Mouse (Mus musculus): ENCODE results near the gene BC005537. TPM values are rescaled to one million over a fixed set of nuclear protein-coding genes. Genes with fewer than 3 reads are reported as not detected.

The BC005537 gene
- polyA plus RNA-seq, 1 experiment = 115 TPM

- no peak for TF ChIP-seq CTCF (IDR thresholded peaks at IDR 0.05; ENCODE audit: borderline replicate concordance, extremely low read depth, insufficient read depth, insufficient read length)
- TF ChIP-seq POLR2A (IDR thresholded peaks at IDR 0.05; ENCODE audit: borderline replicate concordance, extremely low read depth, insufficient read depth, insufficient read length, poor library complexity, severe bottlenecking) = no peak
- DNase-seq (ENCODE audit: low read depth) = no peak
Observed at GRCm38 (mm10) chr13:24778026-24778425, 23.4 kb upstream of the BC005537 start.

GRCm38 (mm10) chr13:24778706-24779380 is 22.6 kb upstream of the BC005537 start:
- no peak for DNase-seq (ENCODE audit: low read depth)
- TF ChIP-seq CTCF (IDR thresholded peaks at IDR 0.05; ENCODE audit: borderline replicate concordance, extremely low read depth, insufficient read depth, insufficient read length) = no peak
- no peak for TF ChIP-seq POLR2A (IDR thresholded peaks at IDR 0.05; ENCODE audit: borderline replicate concordance, extremely low read depth, insufficient read depth, insufficient read length, poor library complexity, severe bottlenecking)

GRCm38 (mm10) chr13:24781916-24782315 is 19.5 kb upstream of the BC005537 start:
- DNase-seq (ENCODE audit: low read depth) = peak; percentile 47
- TF ChIP-seq POLR2A (IDR thresholded peaks at IDR 0.05; ENCODE audit: borderline replicate concordance, extremely low read depth, insufficient read depth, insufficient read length, poor library complexity, severe bottlenecking) = no peak
- TF ChIP-seq CTCF (IDR thresholded peaks at IDR 0.05; ENCODE audit: borderline replicate concordance, extremely low read depth, insufficient read depth, insufficient read length) = no peak

- TF ChIP-seq POLR2A (IDR thresholded peaks at IDR 0.05; ENCODE audit: borderline replicate concordance, extremely low read depth, insufficient read depth, insufficient read length, poor library complexity, severe bottlenecking) (no peak), CTCF (IDR thresholded peaks at IDR 0.05; ENCODE audit: borderline replicate concordance, extremely low read depth, insufficient read depth, insufficient read length) (no peak)
- peak; percentile 51 for DNase-seq (ENCODE audit: low read depth)
Observed at GRCm38 (mm10) chr13:24786014-24786490, 15.4 kb upstream of the BC005537 start.

GRCm38 (mm10) chr13:24787477-24787876 is 14.0 kb upstream of the BC005537 start:
- DNase-seq (ENCODE audit: low read depth) = no peak
- no peak for TF ChIP-seq POLR2A (IDR thresholded peaks at IDR 0.05; ENCODE audit: borderline replicate concordance, extremely low read depth, insufficient read depth, insufficient read length, poor library complexity, severe bottlenecking)
- no peak for TF ChIP-seq CTCF (IDR thresholded peaks at IDR 0.05; ENCODE audit: borderline replicate concordance, extremely low read depth, insufficient read depth, insufficient read length)

- DNase-seq (ENCODE audit: low read depth) = no peak
- no peak for TF ChIP-seq POLR2A (IDR thresholded peaks at IDR 0.05; ENCODE audit: borderline replicate concordance, extremely low read depth, insufficient read depth, insufficient read length, poor library complexity, severe bottlenecking)
- TF ChIP-seq CTCF (IDR thresholded peaks at IDR 0.05; ENCODE audit: borderline replicate concordance, extremely low read depth, insufficient read depth, insufficient read length) = no peak
Observed at GRCm38 (mm10) chr13:24791349-24791748, 10.1 kb upstream of the BC005537 start.

GRCm38 (mm10) chr13:24792411-24793045 is 8.9 kb upstream of the BC005537 start:
- no peak for TF ChIP-seq CTCF (IDR thresholded peaks at IDR 0.05; ENCODE audit: borderline replicate concordance, extremely low read depth, insufficient read depth, insufficient read length)
- TF ChIP-seq POLR2A (IDR thresholded peaks at IDR 0.05; ENCODE audit: borderline replicate concordance, extremely low read depth, insufficient read depth, insufficient read length, poor library complexity, severe bottlenecking) = no peak
- DNase-seq (ENCODE audit: low read depth) = no peak

- no peak for DNase-seq (ENCODE audit: low read depth)
- TF ChIP-seq POLR2A (IDR thresholded peaks at IDR 0.05; ENCODE audit: borderline replicate concordance, extremely low read depth, insufficient read depth, insufficient read length, poor library complexity, severe bottlenecking) = no peak
- TF ChIP-seq CTCF (IDR thresholded peaks at IDR 0.05; ENCODE audit: borderline replicate concordance, extremely low read depth, insufficient read depth, insufficient read length) = no peak
Observed at GRCm38 (mm10) chr13:24798686-24799085, 2.8 kb upstream of the BC005537 start.

- no peak for TF ChIP-seq CTCF (IDR thresholded peaks at IDR 0.05; ENCODE audit: borderline replicate concordance, extremely low read depth, insufficient read depth, insufficient read length)
- TF ChIP-seq POLR2A (IDR thresholded peaks at IDR 0.05; ENCODE audit: borderline replicate concordance, extremely low read depth, insufficient read depth, insufficient read length, poor library complexity, severe bottlenecking) = no peak
- no peak for DNase-seq (ENCODE audit: low read depth)
Observed at GRCm38 (mm10) chr13:24799378-24799777, 2.1 kb upstream of the BC005537 start.

- DNase-seq (ENCODE audit: low read depth) = peak; percentile 66
Observed at GRCm38 (mm10) chr13:24799925-24800673, 1.4 kb upstream of the BC005537 start.

GRCm38 (mm10) chr13:24800674-24801307 is 666 bp upstream of the BC005537 start:
- TF ChIP-seq POLR2A (IDR thresholded peaks at IDR 0.05; ENCODE audit: borderline replicate concordance, extremely low read depth, insufficient read depth, insufficient read length, poor library complexity, severe bottlenecking) (peak; percentile 94), CTCF (IDR thresholded peaks at IDR 0.05; ENCODE audit: borderline replicate concordance, extremely low read depth, insufficient read depth, insufficient read length) (no peak)
- DNase-seq (ENCODE audit: low read depth) = peak; percentile 99

More at GRCm38 (mm10) chr13:24799925-24800673, 1.4 kb upstream of the BC005537 start:
- 0 out of 2 replicates have a peak, but pooled peaks have one; percentile 32 for TF ChIP-seq POLR2A (IDR thresholded peaks at IDR 0.05; ENCODE audit: borderline replicate concordance, extremely low read depth, insufficient read depth, insufficient read length, poor library complexity, severe bottlenecking)
- no peak for TF ChIP-seq CTCF (IDR thresholded peaks at IDR 0.05; ENCODE audit: borderline replicate concordance, extremely low read depth, insufficient read depth, insufficient read length)

Data from brain, embryonic 14.5 days (tissue).